Mouse (Mus musculus) liver, embryonic 16.5 days (tissue): Measurements from ENCODE around the gene Alg3. TPM values are rescaled to one million over a fixed set of nuclear protein-coding genes. Genes with fewer than 3 reads are reported as not detected.

Experiments
- ATAC-seq: fragments of 200-750 bp; cut with Nextera tagmentation; 2 replicates; pipeline ENCODE4 v1.8.0; 2017; ENCODE audit warnings: low read depth, mild to moderate bottlenecking, moderate number of reproducible peaks, moderate library complexity
- H3K27ac ChIP-seq: fragments of 300-500 bp; sonication (generic); 2 replicates; pipeline ENCODE4 v1.5.1; 2014; ENCODE audit warnings: mild to moderate bottlenecking, low read length
- H3K27me3 ChIP-seq: fragments of 300-500 bp; sonication (generic); 2 replicates; pipeline ENCODE4 v1.6.1; 2014; ENCODE audit warnings: low read depth, low read length, mixed read lengths; ENCODE audit not compliant: control insufficient read depth, insufficient read depth
- H3K36me3 ChIP-seq: fragments of 300-500 bp; sonication (generic); 2 replicates; pipeline ENCODE4 v1.6.1; 2014; ENCODE audit warnings: mild to moderate bottlenecking; ENCODE audit not compliant: control insufficient read depth, insufficient read depth
- H3K4me1 ChIP-seq: fragments of 300-500 bp; sonication (generic); 2 replicates; pipeline ENCODE4 v1.6.1; 2014; ENCODE audit warnings: low read depth, low read length, mixed read lengths; ENCODE audit not compliant: control insufficient read depth
- H3K4me2 ChIP-seq: fragments of 300-500 bp; sonication (generic); 2 replicates; pipeline ENCODE4 v1.6.1; 2014; ENCODE audit warnings: low read depth, low read length, mixed read lengths
- H3K4me3 ChIP-seq: fragments of 300-500 bp; sonication (generic); 2 replicates; pipeline ENCODE4 v1.5.1; 2014; ENCODE audit warnings: low read depth, mild to moderate bottlenecking, low read length
- H3K9ac ChIP-seq: fragments of 300-500 bp; sonication (generic); 2 replicates; pipeline ENCODE4 v1.6.1; 2014; ENCODE audit warnings: low read depth, low read length
- H3K9me3 ChIP-seq: fragments of 300-500 bp; sonication (generic); replicated peaks from 2 replicates; pipeline ENCODE4 v1.6.1; 2016; ENCODE audit warnings: low read length; ENCODE audit not compliant: control insufficient read depth
- WGBS: fragments of 180-500 bp; shearing (Covaris S2); extraction: QIAGEN DNeasy Blood & Tissue Kit; methylation state at CpG from one replicate; pipeline ENCODE4 v1.1.7; 2014; ENCODE audit not compliant: insufficient replicate concordance; 5-methylcytosine and 5-hydroxymethylcytosine counted together
- polyA plus RNA-seq: library from polyadenylated mRNA; unstranded; fragments of >200 nt; fragmentation: Nextera tagmentation; extraction: Ambion mirVana; gene quantifications from 2 replicates; pipeline ENCODE4 v1.2.1, GENCODE M21; 2015

The Alg3 gene
- polyA plus RNA-seq, 1 experiment from 2014 or later = 18.5 TPM

DNA sequence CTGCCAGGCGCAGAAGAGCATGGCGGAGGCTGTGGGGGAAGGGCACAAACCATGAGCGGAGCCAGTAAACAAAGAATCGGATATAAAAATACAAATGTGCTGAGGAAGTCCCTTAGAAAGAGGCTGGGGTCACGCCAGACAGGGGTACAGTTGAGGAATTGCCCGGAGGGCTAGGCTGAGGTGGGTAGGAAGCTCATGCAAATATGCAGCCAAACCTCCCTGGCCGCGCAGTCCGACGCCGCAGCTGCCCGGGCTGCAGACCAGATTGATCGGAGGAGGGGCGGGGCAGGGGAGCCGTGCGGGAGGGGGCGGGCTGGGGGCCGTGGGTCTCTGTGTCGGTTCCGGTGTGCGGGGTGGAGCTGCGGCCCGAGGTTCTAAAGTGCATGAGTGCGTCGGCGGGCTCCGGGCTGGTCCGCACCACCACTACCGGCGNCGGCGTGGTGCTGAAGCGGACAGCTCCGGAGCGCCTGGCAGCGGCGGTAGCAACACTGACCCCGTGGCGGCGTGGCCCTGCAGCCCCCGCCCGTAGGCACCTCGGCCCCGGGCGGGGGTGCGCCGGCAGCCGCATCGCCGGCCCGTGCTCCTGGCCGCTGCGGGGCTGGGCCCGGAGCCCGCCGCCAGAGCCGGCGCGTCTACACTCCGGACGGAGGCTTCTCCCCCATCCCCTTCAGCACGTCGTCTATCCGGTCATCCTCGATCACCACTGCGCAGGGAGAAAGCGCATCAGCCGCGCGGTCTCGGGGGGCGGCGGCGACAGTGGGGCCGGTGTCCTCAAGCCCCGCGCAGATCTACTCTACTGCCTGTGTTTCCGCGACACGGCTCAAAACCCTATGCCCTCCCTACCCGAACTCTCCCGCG, 8.2 kb upstream of the Alg3 start:
- Histone ChIP-seq H3K27me3 (peaks cover 67% of the 10 kb centered on the region), H3K9ac (no peak overlapping the region), H3K4me1 (peaks cover 29% of the 10 kb centered on the region), H3K4me3 (peak overlapping the region; percentile 45), H3K27ac (no peak overlapping the region), H3K36me3 (no peaks in the 10 kb centered on the region), H3K9me3 (no peaks in the 10 kb centered on the region), H3K4me2 (peak overlapping the region; percentile 97)
- WGBS = 4% methylated on average over 77 of the region's 83 CpGs
- peak; percentile 7; the same call in 1 of the 2 replicates for ATAC-seq

DNA sequence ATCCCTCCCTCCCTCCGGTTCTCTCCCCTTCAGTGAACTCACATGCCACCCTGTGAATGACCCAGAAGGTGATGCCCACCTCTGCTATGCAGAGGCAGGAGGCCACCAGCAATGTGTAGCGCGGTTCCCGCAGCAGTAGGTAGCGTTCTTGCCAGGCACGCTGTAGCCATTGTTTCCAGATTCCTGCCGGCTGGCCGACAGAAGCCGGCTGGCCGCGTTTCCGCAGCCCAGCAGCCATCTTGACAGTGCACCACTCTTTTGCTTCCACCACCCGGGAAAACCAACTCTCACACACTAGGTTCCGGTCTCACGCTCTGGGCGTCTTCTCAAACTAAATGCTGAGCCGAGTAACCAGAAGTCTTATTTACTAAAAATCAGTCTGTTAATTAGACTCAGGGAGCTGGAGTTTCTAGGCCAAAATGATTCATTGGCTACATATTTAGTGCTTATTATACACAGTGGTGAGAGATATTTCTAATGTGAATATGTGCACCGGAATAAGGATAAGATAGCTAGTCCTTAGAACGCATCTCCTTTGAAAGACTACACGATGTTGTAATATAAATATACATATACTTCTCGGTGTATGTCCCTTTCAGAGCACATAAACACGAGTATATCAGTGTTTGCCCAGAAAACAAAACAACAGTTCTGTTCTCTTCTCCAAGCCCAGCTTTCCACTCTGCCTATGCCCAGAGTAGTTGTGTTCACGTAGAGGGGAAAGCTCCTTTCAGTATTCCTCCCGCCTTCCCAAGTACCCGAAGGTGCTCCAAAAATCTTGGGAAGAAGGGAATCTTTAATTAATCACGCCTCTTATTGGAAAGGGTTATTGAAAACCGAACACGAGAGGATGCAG, 806 bp downstream of the Alg3 start:
- Histone ChIP-seq H3K36me3 (peaks cover 4% of the 10 kb centered on the region; the same call in 1 of the 2 replicates), H3K27ac (peak overlapping the region; percentile 68), H3K4me3 (peak overlapping the region; percentile 70), H3K4me1 (peaks cover 17% of the 10 kb centered on the region), H3K27me3 (no peaks in the 10 kb centered on the region), H3K9ac (peak overlapping the region; percentile 72), H3K4me2 (peak overlapping the region; percentile 96), H3K9me3 (no peaks in the 10 kb centered on the region)
- peak; percentile 50 for ATAC-seq
- under 1% methylated on average over 28 of the region's 28 CpGs for WGBS

DNA sequence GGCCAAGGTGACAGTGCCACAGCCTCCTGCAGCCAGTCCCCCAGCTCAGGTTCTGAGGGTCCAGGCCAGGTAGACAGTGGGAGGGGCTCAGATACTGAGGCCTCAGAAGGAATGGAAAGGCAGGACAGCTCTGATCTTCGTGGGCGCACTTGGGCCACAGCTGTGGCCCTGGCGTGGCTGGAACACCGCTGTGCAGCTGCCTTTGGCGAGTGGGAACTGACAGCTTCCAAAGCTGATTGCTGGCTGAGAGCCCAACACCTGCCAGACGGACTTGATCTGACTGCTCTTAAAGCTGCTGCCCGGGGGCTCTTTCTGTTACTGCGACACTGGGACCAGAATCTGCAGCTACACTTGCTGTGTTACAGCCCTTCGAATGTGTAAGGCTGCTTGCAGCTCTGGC, 6.8 kb downstream of the Alg3 start:
- Histone ChIP-seq H3K9ac (no peak overlapping the region), H3K4me1 (peaks cover under 1% of the 10 kb centered on the region; the same call in 1 of the 2 replicates), H3K4me3 (no peak overlapping the region), H3K4me2 (no peak overlapping the region), H3K36me3 (peaks cover 7% of the 10 kb centered on the region), H3K27me3 (no peaks in the 10 kb centered on the region), H3K27ac (no peak overlapping the region), H3K9me3 (no peaks in the 10 kb centered on the region)
- ATAC-seq = no peak
- 77% methylated on average over 9 of the region's 9 CpGs for WGBS

DNA sequence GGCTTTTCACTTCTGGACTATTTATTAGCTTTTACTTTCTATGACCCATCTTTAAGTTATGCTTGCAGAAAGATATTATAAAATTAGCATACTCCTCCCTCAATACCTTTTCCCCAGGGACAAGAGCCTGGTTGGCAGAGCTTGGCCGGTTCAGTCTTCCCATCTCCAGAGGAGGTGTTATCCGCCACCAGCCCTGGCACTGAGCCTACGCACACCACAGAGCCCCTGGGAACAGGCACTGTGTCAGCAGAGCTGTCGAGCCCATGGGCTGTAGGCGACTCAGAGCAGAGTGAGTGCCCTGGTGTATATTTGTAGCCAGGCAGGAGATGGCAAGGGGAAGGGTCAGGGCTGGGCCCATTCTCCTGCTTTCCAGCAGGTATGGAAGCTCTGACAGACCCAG, 11.0 kb downstream of the Alg3 start:
- ATAC-seq = no peak
- Histone ChIP-seq H3K4me3 (no peak overlapping the region), H3K27me3 (no peaks in the 10 kb centered on the region), H3K4me2 (no peak overlapping the region), H3K9me3 (no peaks in the 10 kb centered on the region), H3K36me3 (peaks cover 2% of the 10 kb centered on the region), H3K27ac (no peak overlapping the region), H3K4me1 (peaks cover 14% of the 10 kb centered on the region), H3K9ac (no peak overlapping the region)
- 69% methylated on average over 5 of the region's 5 CpGs for WGBS

DNA sequence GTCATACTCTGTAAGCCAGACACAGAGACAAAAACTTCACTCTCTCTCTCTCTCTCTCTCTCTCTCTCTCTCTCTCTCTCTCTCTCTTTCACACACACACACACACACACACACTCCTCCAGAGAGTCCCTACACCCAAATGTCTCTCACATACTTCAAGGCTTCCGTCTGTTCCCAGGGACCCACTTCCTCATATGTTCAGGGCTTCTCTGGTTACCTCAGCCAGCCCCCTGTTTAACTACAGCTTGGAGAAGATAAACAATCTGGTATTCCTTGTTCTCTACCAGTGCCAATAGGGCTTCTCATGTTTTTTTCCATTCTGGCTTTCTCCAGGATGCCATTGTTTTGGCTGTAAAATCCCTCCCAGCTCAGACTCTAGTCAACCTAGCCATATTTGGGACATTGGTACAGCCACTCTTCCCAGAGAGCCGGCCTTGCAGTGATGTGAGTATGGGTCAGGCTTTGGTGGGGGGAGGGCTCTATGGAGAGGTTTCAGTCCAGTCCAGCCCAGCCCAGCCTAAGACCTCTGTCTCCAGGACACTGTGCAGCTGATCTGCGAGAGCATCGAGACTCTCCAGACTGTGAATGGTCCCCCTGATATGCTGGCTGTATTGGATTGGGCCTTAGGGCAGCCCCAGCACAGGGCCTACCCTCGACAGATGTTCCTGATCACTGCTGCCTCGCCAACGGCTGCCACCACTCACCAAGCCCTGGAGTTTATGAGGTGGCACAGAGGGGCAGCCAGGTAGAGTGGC, 14.7 kb downstream of the Alg3 start:
- Histone ChIP-seq H3K27ac (no peak overlapping the region), H3K27me3 (peaks cover 22% of the 10 kb centered on the region), H3K4me1 (peaks cover 28% of the 10 kb centered on the region), H3K9ac (no peak overlapping the region), H3K4me3 (no peak overlapping the region), H3K4me2 (no peak overlapping the region), H3K36me3 (no peaks in the 10 kb centered on the region), H3K9me3 (no peaks in the 10 kb centered on the region)
- ATAC-seq = peak; percentile 28; the same call in 1 of the 2 replicates
- 35% methylated on average over 7 of the region's 7 CpGs for WGBS

DNA sequence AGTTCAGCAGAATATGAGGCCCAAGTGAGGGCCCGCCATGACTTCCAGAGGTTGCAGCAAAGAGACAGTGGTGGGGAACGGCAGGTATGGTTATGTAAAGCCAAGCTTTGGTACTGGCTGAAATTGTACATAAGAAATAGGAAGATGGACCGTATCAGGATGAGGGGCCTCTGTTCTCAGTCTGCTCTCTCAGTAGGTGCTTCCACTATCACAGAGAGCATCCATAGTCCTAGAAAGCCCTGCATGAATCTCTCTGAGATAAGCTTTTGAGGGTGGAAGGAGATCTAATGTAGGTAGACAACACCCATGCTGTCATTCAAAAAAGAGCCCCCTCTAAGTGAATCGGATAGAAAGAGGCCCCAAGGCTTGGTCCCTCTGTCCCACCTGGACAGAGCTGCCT, 15.8 kb downstream of the Alg3 start:
- 39% methylated on average over 4 of the region's 4 CpGs for WGBS
- Histone ChIP-seq H3K27ac (0 out of 2 replicates have a peak overlapping the region, but pooled peaks have one; percentile 33), H3K36me3 (no peaks in the 10 kb centered on the region), H3K27me3 (peaks cover 33% of the 10 kb centered on the region), H3K4me3 (no peak overlapping the region), H3K9ac (no peak overlapping the region; the same call in 1 of the 2 replicates), H3K9me3 (no peaks in the 10 kb centered on the region), H3K4me1 (peaks cover 33% of the 10 kb centered on the region), H3K4me2 (peak overlapping the region; percentile 20; the same call in 1 of the 2 replicates)
- peak; percentile 55 for ATAC-seq

DNA sequence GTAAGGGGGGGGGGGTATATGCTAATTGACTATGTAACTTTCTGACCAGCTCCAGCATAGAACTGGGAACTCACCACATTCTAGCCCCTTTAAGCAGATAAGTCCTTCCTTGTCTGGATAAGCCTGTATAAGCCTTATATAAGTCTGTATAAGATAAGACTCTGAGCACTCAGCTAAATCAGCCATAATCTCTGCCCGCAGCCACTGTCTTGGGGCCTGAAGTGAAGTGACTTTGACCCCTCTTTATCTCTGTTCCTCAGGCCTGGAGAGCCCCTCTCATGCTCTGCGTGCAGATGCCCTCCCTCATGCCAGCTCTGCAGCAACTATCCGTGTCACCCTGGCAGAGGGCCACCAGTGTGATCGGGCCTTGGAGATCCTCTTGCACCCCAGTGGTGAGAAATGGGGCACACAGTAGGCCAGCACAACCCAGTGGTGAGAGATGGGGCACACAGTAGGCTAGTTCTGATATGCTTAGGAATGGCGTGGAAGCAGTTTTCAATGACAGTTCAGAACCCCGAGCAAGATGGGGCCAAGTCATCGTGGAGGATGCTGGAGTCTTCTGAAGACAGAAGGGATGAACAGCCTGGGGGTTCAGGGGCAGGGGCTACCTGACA, 16.4 kb downstream of the Alg3 start:
- Histone ChIP-seq H3K4me3 (no peak overlapping the region), H3K9me3 (no peaks in the 10 kb centered on the region), H3K9ac (no peak overlapping the region; the same call in 1 of the 2 replicates), H3K4me1 (peaks cover 39% of the 10 kb centered on the region), H3K4me2 (peak overlapping the region; percentile 20; the same call in 1 of the 2 replicates), H3K27me3 (peaks cover 39% of the 10 kb centered on the region), H3K27ac (peak overlapping the region; percentile 33; the same call in 1 of the 2 replicates), H3K36me3 (no peaks in the 10 kb centered on the region)
- 39% methylated on average over 7 of the region's 7 CpGs for WGBS
- ATAC-seq = peak; percentile 87

DNA sequence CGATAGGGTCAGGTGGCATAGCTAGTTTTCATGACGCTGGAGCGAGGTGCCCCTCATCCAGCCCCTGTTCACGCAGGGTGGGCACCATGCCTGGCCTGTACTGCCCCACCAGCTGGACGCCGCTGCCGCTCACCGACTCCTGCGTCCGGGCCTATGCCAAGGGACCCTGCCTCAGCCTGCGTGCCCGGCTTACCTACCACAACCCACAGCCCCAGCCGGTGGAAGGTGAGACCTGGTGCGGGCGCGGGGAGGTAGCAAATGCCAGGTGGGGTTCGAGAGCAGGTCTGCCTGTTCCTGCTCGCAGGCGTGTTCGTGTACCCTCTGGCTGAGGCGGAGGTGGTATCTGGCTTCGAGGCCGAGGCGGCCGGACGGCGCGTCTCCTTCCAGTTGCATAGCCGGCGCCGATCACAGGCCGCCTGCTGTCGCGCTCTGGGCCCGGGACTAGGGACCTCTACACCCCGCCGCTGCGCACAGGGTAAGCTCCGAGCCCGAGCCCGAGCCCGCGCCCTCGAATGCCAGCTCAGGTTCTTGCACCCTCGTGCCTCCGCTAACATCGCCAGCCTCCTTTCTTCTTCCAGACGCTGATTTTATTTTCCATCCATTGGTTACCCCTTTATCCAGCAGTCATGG, 20.3 kb downstream of the Alg3 start:
- 4% methylated on average over 47 of the region's 48 CpGs for WGBS
- Histone ChIP-seq H3K27ac (no peak overlapping the region), H3K4me1 (peaks cover 40% of the 10 kb centered on the region), H3K27me3 (peaks cover 66% of the 10 kb centered on the region), H3K9me3 (no peaks in the 10 kb centered on the region), H3K36me3 (no peaks in the 10 kb centered on the region), H3K4me3 (peak overlapping the region; percentile 50), H3K9ac (no peak overlapping the region), H3K4me2 (peak overlapping the region; percentile 60; the same call in 1 of the 2 replicates)
- no peak for ATAC-seq
